Mouse (Mus musculus) gastrocnemius, postnatal 4 days (tissue): ENCODE measurements at regions not wholly inside any gene's neighbourhood (a gene's known extent, or its start where the extent isn't known, plus 50 kb on each side); places are given as distances from the start of the nearest gene placed in this dataset.

Experiments
- DNase-seq, 2 experiments: peaks; one replicate each; pipeline ENCODE4 v3.0.0; 2021 to 2022; ENCODE audit warnings: low spot score in 2 of 2, mixed read lengths in 2 of 2

GRCm38 (mm10) chr15:63724543-63725186, 120.3 kb downstream of the Gsdmc2 start:
- DNase-seq, result no peak

DNA sequence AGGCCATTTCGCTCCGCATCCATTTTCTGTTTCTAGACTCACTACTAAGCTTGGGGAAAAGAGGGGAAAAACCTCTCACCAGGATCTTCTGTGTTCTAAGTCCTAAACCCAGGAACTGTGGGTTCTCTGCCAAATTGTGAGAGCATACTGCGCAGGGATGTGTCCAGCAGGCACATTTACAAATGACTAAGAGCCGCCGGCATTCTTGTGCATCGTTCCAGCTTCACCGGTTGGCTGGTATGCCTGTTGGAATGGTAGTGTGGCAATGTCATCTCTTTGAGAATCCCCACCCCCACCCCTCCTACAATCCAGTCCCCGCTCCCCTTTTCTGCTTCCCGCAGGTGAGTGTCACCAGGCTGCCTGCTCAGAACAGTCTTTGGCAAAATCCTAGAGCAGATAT, 122.0 kb downstream of the Gsdmc2 start:
- DNase-seq, result no peak

DNA sequence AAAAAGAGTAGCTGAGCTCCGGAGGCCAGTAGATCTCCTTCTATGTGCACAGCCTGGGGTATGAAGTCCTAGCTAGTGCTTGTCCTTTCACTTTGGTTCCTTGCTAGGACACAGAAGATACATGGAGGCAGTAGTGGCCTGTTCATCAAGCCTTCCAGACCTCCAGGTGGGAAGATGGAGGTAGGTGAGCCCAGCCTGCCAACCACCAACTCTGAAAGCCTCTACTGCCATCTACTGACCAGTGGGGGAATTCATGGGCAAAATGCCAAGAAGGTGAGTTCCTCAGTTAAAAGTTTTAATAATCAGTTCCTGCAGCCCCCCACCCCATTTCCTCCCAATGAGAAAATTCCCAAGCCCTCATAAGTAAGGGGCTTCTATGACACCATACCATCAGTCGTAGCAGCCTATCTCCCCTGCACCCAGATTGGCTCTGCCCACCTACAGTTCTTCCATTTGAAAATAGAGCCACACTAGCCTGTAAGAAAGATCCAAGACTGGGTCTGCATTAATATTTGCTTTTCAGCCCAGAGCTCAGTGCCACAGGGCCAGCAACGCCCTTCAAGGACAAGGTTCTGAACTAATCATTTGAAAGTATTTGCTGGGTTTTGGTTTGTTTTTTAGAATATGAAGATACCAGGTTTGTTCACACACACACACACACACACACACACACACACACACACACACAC, 123.2 kb downstream of the Gsdmc2 start:
- peak in 1 of 2 experiments; percentile 23 for DNase-seq

GRCm38 (mm10) chr15:63717812-63718211, 127.2 kb downstream of the Gsdmc2 start:
- no peak for DNase-seq

DNA sequence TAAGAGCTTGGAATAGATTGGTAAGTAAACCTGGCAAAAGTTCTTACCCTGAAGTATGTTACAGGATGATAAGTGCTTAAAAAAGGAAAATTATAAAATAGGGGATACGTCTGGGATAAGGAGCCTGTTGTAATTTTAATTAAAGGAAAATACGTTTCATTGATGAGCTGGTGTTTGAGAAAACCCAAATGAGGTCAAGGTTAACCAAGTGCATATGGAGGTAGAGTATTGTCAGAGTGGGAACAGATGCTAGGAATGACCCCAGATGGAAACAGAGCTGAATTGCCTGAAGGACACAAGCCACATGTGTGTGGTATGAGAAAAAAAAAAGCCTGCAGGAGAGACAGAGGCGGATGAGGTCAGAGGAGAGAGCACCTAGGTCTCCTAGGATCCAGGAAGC, 131.3 kb downstream of the Gsdmc2 start:
- no peak for DNase-seq

DNA sequence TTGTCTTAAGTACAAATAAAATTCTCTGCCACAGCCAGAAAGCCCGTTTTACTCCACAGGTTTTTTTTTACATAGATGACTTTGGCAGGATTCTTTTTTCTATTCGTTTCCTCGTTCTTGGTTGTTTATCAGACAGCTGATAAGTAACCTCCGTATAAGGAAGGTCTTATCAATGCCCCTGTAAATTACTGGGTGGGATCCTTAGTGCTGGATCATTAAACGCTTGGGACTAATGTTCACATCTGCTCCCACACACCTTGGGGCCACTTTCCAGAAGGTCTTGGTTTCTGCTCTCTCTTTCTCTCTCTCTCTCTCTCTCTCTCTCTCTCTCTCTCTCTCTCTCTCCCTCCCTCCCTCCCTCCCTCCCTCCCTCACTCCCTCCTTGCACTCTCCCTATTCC, 134.6 kb downstream of the Gsdmc2 start:
- DNase-seq, result no peak

- DNase-seq, result no peak
Measured at GRCm38 (mm10) chr15:63709270-63709933, 135.6 kb downstream of the Gsdmc2 start.

DNA sequence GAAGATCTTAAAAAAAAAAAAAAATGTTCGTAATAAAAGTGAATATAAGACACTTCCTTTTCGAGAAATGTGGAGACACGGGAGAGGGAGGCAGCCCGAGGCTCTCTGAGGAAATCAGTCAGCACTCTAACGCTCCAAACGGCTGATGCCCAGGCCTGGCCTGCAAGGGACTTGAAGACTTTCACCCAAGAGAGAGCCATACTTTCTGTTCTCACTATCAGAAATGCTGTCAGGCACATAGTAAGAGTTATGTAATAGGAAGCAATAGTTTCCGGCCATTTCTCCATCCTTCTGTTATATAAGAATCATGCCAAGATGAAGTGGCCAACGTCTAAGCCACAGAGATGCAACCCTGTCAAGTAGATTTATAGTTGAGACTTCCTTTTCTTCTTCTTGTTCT, 140.3 kb downstream of the Gsdmc2 start:
- no peak for DNase-seq

GRCm38 (mm10) chr15:63697831-63698230, 147.1 kb downstream of the Gsdmc2 start:
- no peak for DNase-seq

DNA sequence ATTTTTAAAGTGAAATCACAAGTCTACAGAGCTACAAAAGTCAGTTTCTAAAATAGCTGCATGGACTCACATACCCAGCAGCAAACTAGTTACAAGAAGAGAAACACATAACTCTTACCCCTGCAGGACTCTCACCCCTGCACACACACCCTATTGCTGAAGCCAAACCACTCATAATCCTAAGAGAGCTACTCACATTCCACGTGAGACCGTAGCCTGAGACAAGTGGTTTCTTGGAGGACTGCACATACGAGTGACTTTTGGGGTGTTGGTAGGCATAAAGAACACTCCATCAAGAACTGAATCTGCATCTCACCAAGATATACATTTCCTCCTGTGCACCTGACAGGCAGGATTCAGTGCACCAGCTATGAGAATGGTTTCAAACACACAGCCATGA, 150.8 kb downstream of the Gsdmc2 start:
- no peak for DNase-seq

DNA sequence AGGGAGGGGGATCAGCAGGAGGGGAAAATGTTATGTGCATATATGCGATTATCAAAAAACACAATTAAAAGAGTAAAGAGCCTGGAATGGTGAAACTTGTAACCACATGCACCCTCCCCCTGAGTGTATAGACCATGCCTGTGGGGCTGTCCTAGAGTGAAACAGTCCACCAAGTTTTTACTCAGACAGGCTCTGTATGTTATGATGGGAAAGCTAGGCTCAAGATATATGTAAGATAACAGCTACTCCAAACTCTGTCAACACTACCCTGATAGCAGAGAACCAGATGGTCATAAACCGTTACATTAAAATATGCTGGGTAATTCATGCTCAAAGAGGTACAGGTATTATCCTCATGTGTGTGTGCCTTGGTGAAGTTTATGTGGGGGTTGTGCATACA, 151.4 kb downstream of the Gsdmc2 start:
- no peak for DNase-seq

DNA sequence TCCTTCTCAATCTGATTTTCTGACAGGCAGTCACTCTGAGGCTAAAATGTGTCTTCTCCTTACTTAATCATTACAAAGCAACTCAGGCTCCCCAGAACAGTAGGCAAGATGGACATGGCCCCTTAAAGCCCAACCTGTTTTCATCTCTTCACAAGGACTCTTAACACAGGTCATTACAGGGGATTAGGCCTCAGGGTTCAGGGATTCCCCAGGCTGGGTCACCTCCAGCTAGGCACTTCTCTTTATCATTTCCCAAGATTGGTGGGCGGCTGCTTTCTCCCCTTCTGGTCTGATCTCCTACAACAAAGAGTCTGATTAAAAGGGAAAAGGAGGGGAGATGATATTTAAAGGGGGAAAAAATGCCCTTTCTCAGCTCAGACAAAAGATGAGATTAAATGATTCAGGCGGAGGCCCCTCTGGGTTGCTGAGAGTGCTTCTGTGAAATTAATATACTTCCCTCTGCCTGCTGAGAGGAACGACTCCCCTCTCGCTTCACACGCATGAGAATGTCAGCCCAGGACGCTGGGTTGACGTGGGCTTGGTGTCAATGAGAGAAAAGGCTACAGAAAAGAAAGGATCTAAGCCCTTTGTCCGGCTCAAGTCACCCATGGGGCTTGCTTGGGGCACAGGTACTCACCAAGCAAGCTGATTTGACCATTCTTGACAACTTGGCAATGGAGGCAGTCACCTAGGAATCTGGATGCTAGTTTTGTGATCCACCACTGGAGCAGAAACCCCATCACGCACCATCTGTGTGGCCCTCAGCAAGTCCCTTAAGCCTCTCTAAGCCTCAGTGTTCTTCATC, 152.3 kb downstream of the Gsdmc2 start:
- DNase-seq, result no peak

DNA sequence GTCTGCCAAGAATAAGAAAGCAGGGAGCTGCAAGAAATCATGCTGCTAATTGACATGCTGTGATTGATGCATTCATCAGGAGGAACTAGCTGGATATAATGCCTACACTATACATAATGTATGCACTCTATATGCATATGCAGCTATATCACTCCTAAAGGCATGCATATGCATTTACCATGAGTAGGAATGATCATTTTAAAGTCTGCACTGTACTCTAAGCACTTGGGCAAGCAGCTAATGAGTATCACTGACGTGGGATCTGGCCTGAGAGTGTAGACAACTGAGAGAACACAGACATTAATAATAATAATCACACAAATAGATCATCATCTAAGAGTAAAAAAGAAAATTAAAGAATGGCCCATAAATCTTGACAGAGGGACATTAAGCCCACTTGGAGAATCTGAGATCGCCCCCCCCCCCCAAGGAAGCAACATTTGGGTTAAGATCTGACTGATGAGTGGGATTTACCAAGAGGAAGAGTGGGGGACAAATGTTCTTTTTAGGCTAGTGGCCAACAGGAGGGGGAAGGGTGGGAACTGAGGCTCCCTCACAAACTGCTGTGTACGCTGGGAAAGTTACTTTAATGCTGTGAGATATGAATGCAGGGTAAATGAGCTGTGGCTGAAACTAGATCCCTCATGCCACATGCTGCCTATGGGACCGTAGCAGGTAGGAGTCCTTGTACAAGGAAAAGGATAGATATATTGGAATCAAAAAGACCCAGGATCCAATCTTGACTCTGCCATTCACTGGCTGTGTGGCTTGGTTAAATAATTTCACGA, 155.0 kb downstream of the Gsdmc2 start:
- no peak for DNase-seq

DNA sequence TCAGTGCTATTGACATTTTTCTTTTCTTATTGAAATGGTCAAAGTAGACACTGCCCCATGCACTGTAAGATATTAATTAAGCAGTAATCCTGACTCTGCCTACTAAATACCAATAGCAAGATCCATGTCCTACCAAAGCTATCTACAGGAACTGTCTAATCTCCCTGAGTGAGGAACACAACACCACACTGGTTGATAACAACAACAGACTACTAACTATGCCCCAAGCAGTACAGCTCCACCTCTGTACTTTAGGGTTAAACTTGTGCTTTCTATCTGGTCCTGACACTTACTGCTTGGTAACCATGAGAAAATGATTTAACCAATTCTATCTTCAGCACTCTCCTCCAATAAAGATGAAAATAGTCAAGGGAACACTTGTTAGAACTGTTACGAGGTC, 157.1 kb downstream of the Gsdmc2 start:
- DNase-seq, result no peak

DNA sequence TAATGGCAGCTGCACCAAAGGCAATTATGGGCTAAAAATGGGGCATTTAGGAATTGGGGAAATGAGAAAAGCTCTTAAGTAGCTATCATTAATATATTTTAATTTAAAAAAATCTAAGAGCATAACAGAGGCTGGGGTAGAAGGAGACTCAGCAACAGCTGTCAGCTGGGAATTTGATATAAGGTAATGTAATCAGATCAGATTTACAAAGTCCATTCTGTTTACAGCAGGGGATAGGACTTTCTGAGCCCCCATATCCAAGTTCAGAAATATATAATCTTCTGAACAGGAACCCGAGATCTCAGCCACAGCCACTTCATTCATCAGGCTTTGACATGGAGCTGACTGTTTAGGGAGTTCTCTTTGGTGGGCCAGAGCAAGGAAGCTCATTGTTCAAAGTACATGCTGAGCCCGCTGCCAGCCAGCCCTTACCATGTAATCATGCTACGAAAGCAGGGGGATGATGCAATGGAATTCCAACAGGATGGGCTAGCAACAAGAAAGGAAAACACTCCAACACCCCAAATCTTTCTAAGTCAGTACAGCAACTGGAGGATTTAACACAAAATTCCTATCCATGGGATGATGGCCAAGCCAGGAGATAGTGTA, 157.9 kb downstream of the Gsdmc2 start:
- DNase-seq, result no peak

DNA sequence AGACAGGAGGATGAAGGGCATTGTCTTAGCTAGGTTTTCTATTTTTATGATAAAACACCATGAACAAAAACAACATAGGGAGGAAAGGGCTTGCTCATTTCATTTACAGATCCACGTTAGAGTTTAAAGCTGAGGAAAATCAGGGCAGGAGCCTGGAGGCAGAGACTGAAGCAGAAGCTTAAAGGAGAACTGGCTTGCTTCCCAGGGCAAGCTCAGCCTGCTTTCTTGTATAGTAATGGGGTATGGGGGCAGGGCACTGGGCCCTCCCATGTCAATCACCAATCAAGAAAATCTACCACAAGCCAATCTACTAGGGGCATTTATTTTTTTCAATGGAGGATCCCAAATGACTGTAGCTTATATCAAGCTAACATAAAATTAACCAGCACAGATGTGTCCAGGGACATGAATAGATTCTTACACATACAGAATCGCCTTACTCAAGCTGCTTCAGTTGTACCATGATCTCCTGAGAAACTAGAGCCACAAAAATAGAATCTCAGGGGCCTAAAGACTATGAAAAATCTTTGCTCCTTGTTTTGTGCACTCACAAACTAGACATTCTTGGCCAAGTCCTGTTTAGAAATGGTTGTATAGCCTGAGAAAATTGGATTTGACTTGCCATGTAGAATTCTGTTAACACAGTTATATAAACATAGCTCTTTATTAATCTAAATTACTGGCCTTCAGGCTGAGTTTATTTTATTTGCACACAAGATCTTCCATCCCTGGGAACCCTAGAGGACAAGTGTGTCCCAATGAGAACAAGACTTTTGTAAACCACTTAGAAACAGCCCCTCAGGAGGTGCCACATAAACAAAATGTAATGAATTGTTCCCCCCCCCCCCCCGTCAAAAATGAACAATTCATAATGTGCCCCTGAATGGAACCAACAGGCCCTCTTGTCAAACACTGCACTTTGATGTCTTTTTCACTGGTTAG, 164.7 kb downstream of the Gsdmc2 start:
- DNase-seq, result no peak

DNA sequence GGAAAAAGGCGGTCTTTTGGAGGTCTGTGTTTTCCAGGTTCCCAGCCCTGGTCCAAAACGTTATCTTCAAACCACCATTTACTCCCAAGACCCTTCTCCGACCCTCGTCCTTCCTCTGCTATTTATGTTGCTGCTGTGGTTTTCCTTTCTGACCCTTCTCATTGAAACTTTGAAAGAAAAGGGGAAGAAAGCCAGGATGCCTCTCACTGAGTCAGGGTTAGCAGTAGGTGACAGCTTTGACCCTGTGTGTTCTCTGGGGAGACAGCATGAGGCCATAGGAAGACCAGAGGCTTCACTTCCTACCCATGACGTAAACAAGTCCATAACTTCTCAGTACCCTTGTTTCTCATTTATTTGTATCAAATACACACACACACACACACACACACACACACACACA, 166.1 kb downstream of the Gsdmc2 start:
- DNase-seq, result no peak

GRCm38 (mm10) chr15:63675491-63676036, 169.4 kb downstream of the Gsdmc2 start:
- no peak for DNase-seq

DNA sequence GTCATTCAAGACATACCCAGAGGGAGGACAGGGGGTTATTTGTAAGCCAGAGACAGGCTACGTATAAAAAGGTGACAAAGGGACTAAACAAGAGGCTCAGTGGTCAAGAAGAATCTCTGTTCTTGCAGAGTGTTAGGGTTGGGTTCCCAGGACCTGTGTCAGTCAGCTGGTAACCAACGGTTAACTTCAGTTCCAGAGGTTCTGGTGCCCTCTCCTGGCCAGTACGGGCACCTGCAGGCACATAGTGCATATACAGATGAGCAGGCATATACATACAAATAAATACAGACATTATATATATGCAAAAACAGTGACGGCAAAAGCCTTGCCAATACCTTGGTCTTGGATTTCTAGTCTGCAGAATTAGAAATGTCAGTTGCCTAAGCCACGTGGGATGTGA, 170.6 kb downstream of the Gsdmc2 start:
- no peak for DNase-seq
